Mouse (Mus musculus) skeletal muscle tissue, adult 2 months (tissue): ENCODE results near the gene Hpcal4.
"Not testable (repeated sequence)": the region's sequence is repeated elsewhere in the genome, so short reads cannot be mapped to it uniquely, and the experiment has no call there.

Experiments used
- DNase-seq: peaks from one replicate; pipeline ENCODE4 v3.0.0-alpha.2; 2012; ENCODE audit warnings: low read depth, low spot score

Hpcal4 gene

GRCm38 (mm10) chr4:123182328-123183238, at the start of gene Hpcal4:
Hpcal4 (plus strand) TSS chr4:123183227.
- DNase-seq, result no peak

GRCm38 (mm10) chr4:123137551-123137950, 45.5 kb upstream of the Hpcal4 start:
- no peak for DNase-seq

- DNase-seq, result peak; percentile 81
Measured at GRCm38 (mm10) chr4:123139513-123140154, 43.4 kb upstream of the Hpcal4 start, which contains the start of gene Ppie. Ppie (minus strand) TSS chr4:123139951.

- DNase-seq, result no peak
Measured at GRCm38 (mm10) chr4:123147446-123148150, 35.4 kb upstream of the Hpcal4 start.

GRCm38 (mm10) chr4:123152003-123152402, 31.0 kb upstream of the Hpcal4 start:
- DNase-seq, result no peak

GRCm38 (mm10) chr4:123152976-123153375, 30.1 kb upstream of the Hpcal4 start:
- DNase-seq, result no peak

- peak; percentile 17 for DNase-seq
Measured at GRCm38 (mm10) chr4:123155004-123155403, 28.0 kb upstream of the Hpcal4 start.

GRCm38 (mm10) chr4:123155427-123155826, 27.6 kb upstream of the Hpcal4 start:
- no peak for DNase-seq

GRCm38 (mm10) chr4:123155840-123156239, 27.2 kb upstream of the Hpcal4 start:
- DNase-seq, result no peak

GRCm38 (mm10) chr4:123160571-123160970, 22.5 kb upstream of the Hpcal4 start:
- no peak for DNase-seq

- not testable (repeated sequence) for DNase-seq
Measured at GRCm38 (mm10) chr4:123161251-123161650, 21.8 kb upstream of the Hpcal4 start.

GRCm38 (mm10) chr4:123162305-123162917, 20.6 kb upstream of the Hpcal4 start:
- DNase-seq, result no peak

GRCm38 (mm10) chr4:123164157-123164556, 18.9 kb upstream of the Hpcal4 start:
- no peak for DNase-seq

GRCm38 (mm10) chr4:123171811-123172210, 11.2 kb upstream of the Hpcal4 start:
- DNase-seq, result no peak

GRCm38 (mm10) chr4:123183239-123184056, 421 bp downstream of the Hpcal4 start:
- peak; percentile 34 for DNase-seq

- no peak for DNase-seq
Measured at GRCm38 (mm10) chr4:123184816-123185215, 1.8 kb downstream of the Hpcal4 start.

- DNase-seq, result no peak
Measured at GRCm38 (mm10) chr4:123192336-123192735, 9.3 kb downstream of the Hpcal4 start.

GRCm38 (mm10) chr4:123193791-123194190, 10.8 kb downstream of the Hpcal4 start:
- no peak for DNase-seq

- DNase-seq, result no peak
Measured at GRCm38 (mm10) chr4:123196695-123197094, 13.7 kb downstream of the Hpcal4 start.

- peak; percentile 50 for DNase-seq
Measured at GRCm38 (mm10) chr4:123200771-123201185, 17.8 kb downstream of the Hpcal4 start.
